Mouse (Mus musculus) lung, adult 18-20 months (tissue): Measurements from ENCODE around the gene Gm37240.

ENCODE experiments used
- DNase-seq, 2 experiments: peaks; one replicate each; pipeline ENCODE4 v3.0.0; 2022; ENCODE audit warnings: mixed read lengths in 2 of 2

Gm37240 gene

GRCm38 (mm10) chr3:84729806-84730205, 1157.5 kb downstream of the Gm37240 start:
- no peak for DNase-seq

DNA sequence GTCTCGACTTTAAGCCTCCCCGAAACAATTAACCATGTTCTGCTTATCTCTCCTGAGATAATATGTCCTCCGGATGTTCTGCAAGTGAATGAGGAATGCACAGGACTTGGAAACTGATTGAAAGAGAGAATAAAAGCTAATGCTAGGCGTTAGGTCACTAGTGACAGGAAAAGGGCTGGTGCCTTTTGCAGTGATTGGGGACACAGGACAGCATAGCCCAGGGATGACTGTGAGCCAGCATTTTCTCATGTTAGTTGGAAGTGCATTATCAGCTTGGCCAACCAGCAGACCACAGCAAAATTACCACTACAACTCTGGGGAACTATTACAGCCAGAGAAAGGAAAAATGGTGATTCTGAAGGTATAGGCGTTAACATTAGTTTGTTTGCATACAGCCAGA, 1163.3 kb downstream of the Gm37240 start:
- no peak for DNase-seq

- DNase-seq, result no peak
These were observed 1164.6 kb downstream of the Gm37240 start for GRCm38 (mm10) chr3:84722680-84723079.

GRCm38 (mm10) chr3:84715073-84715768, 1172.1 kb downstream of the Gm37240 start:
- peak; percentile 23 to 32 for DNase-seq

DNA sequence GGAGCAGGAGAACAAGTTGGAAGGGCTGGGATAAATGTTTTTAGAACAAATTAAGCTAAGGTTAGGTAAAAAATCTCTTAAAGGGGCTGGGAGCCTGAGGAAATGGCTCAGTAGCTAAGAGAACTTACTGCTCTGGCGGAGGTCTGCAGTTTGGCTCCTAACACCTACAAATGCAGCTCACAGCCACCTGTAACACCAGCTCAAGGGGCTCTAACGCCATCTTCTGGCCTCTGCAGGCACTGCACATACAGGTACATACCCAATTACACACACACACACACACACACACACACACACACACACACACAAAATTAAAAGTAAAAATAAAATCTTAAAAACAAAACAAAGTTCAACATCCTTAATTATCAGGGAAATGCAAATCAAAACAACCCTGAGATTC, 1174.4 kb downstream of the Gm37240 start:
- no peak for DNase-seq

- no peak for DNase-seq
These were observed 1176.6 kb downstream of the Gm37240 start for GRCm38 (mm10) chr3:84710723-84711122.

- DNase-seq, result no peak
These were observed 1177.4 kb downstream of the Gm37240 start for GRCm38 (mm10) chr3:84709967-84710366.

- DNase-seq, result no peak
These were observed 1178.2 kb downstream of the Gm37240 start for GRCm38 (mm10) chr3:84709100-84709499.

DNA sequence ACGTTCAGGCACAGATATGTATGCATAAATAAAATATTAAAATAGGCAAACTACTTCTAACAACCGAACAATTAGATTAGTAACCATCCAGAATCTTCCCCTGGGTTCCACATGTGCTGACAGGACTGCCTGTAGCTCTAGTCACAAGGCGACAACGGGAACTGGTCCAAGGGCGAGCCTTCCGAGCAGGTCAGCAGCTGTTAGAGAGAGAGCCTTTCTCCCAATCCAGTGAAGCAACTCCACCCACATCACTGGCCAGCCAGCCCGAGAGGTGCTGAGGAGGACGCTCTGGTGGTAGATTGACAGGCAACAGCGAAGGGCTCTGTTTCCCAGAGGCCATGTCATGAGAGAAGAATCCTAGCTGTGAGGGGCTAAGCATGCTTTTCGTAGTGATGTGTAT, 1178.8 kb downstream of the Gm37240 start:
- no peak for DNase-seq

GRCm38 (mm10) chr3:84705224-84705623, 1182.1 kb downstream of the Gm37240 start:
- DNase-seq, result no peak

- no peak for DNase-seq
These were observed 1184.1 kb downstream of the Gm37240 start for GRCm38 (mm10) chr3:84703083-84703810.

GRCm38 (mm10) chr3:84701964-84702363, 1185.4 kb downstream of the Gm37240 start:
- DNase-seq, result no peak

DNA sequence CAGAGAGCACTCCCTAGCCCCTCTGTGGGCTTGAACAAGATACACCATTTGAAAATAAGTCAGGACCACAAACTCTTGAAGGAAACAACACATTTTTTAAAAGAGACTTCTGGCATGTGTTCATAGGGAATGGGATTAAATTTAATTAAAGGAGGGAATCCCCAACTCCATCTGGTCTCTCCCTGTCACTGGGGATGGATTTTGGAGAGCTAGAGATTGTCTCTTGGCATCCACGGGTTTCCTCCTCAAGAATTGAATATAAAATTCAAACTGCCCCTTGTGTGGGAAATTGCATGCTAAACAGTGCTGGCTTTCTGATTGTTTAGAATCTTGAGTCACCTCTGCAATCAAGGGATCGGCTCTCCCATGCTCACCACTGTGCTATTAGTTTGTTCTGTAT, 1185.8 kb downstream of the Gm37240 start:
- DNase-seq, result no peak

- DNase-seq, result peak in 1 of 2 experiments; percentile 21
These were observed 1190.8 kb downstream of the Gm37240 start for GRCm38 (mm10) chr3:84696428-84696917.

DNA sequence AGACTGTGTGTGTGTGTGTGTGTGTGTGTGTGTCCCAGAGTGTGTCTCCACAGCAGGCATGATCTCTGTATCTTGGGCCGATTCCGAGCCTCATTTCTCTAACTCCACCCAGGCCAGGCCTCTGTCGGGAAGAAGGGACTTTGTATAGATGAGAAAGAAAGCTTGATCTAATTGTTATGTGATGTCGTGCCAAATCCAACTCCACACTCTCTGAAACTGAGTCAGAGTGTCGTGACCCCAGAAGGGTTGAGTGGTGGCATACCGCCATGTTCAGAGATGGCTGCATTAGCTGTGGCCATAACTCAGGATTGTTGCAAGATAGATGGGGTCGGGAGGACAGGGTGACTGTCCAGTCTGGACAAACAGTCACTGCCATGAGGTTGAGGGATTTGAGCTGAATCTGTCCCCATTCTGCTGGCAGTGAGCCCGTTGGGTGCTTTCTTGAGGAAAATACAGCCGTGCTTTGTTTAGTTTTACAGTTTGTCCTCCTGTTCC, 1191.4 kb downstream of the Gm37240 start:
- peak in 1 of 2 experiments; percentile 33 for DNase-seq

DNA sequence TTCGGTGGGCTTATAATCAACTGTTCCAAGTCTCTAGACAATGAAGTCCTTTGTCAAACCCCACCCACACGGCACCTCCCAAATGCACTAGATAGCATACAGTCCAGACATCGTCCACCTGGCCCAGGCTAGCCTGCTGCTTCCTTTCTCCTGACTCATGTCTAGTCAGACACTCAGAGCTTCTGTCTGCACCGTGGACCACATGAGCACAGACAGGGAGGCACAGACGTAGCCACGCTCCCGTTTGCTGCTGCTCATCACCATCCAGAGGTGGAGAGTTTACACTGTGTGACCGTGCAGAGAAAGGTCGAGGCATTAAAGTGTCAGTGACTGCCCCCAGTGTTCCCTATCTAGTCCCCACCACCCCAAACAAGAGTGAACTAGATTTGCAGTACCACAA, 1191.9 kb downstream of the Gm37240 start:
- no peak for DNase-seq

DNA sequence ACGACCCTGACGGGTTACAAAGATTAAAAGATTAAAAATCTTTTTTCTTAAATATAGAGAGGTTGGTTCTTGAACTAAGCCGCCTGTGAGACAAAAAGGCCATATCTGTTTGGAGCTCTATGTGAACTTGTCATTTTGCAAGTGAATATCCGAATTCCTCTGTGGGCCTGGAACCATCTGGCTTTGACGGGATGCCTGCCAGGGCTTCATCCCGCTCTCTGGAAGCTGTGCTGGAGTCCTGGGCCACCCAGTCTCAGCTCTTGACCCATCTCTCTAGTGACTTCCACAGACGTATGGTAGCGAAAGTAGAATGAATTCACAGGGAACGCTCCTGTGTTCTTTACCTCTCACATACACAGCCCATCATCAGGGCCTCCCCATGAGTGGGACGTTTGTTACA, 1193.4 kb downstream of the Gm37240 start:
- DNase-seq, result no peak

GRCm38 (mm10) chr3:84692647-84693199, 1194.6 kb downstream of the Gm37240 start:
- peak in 1 of 2 experiments; percentile 33 for DNase-seq

DNA sequence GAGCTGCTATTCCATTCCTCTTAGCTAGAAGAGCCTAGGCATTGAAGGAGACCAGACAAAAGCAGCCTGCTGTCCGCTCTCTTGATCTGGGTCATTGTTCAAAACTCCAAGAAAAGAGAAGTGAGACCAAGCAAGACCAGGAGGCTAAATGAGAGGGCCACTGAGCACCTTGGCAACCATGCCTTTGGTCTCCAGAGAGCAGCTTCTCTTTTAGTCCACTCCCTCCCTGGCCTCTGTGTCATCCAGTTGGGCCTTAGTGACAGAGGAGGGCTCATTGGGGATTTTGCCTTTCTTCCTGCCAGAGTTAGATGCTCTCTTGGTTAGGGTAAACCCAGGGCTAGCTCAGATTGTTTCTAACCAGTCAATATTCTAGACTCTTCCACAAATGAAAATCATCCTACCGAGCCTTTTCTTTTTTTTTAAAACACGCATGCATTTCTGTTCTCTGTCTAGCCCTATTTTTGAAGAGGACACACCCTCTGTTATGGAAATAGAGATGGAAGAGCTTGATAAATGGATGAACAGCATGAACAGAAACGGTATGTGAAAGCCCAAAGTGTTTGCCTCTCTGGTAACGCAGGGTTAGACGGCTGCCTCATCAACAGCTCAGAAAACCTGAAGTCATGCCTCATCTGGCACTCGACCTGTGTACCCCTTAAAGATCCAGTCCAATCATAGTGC, 1197.1 kb downstream of the Gm37240 start:
- DNase-seq, result no peak

GRCm38 (mm10) chr3:84689656-84690055, 1197.7 kb downstream of the Gm37240 start:
- no peak for DNase-seq

DNA sequence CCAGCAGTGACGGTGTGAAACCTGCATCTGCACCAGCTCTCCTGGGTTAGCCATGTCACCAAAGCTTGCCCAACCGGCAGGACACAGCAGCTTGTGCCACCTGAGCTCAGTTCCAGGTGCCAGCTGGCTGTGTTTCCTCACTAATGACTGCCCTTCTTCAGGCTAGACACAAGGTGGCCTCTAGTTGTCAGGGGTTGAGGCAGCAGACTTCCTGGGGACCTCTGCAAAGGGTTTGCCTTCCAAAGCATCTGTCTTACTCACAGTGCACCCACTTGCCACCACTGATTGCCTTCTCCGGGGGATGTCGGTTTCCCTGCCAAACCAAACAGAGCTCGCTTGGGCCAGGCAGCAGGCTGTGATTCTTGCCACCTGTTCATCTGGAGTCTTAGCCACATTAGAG, 1199.1 kb downstream of the Gm37240 start:
- DNase-seq, result peak in 1 of 2 experiments; percentile 37

DNA sequence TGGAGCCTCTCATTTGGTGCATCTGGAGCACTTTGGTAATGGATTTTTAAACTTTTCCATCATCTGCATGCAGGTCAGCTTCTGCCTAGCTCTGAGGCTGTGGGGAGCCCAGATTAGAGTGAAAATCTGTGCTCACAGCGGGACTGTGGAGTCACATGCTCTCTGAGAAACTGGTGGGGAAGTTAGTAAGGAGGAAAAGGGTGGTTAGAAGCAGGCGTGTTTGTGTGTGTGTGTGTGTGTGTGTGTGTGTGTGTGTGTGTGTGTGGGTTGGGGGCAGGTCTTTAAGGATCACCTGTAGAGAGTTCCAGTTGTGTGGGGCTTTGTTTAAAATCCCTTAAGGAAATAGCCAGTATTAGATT, 1199.9 kb downstream of the Gm37240 start:
- no peak for DNase-seq
